9 mouse cellular contexts compared by ENCODE assay signal in genomic region chr2:113440326-113441197, GRCm38 (mm10).
DNase-seq lines count a peak whose midpoint lies in the region; ATAC-seq and TF ChIP-seq lines count a peak whose summit lies in the region.
"Had no signal": no experiment of that assay in that cellular context is flagged by ENCODE, and none has a peak within 500 bp of the region (broad histone marks: within the 10 kb centered on the region; RNA-seq: fewer than 3 reads in every experiment).

No protein-coding gene starts in this region.

- no peak for TF ChIP-seq CTCF in heart, postnatal 0 days (IDR thresholded peaks at IDR 0.05; ENCODE audit: low read depth)

- DNase-seq in layer of hippocampus, adult 11-12 months (ENCODE audit: low spot score): peak; percentile 34
- no peak for DNase-seq in layer of hippocampus, adult 9-10 months (ENCODE audit: low spot score)
- DNase-seq in heart, postnatal 0 days (ENCODE audit: low spot score): peak; percentile 44
- peak; percentile 80 for DNase-seq in kidney, postnatal 14 days
- peak; percentile 38 for DNase-seq in spleen, postnatal 36 days (ENCODE audit: low spot score in 2 of 2)
- no peak for DNase-seq in layer of hippocampus, postnatal 25 days (ENCODE audit: extremely low spot score in 1 of 2, low spot score in 1 of 2)

- 4% methylated on average over 22 of the region's 22 CpGs for WGBS in embryonic facial prominence, embryonic 15.5 days
- 14% methylated on average over 22 of the region's 22 CpGs for WGBS in heart, postnatal 0 days

- H3K27me3 ChIP-seq in embryonic facial prominence, embryonic 15.5 days: no peaks in the 10 kb centered on the region
- H3K27me3 ChIP-seq in heart, postnatal 0 days (ENCODE audit: control insufficient read depth, insufficient read depth, low read length): no peaks in the 10 kb centered on the region

- H3K4me1 ChIP-seq in embryonic facial prominence, embryonic 15.5 days: peaks cover 22% of the 10 kb centered on the region
- H3K4me1 ChIP-seq in heart, postnatal 0 days (ENCODE audit: control insufficient read depth, insufficient read depth): no peaks in the 10 kb centered on the region; the same call in 1 of the 2 replicates

- peak; percentile 81 for ATAC-seq in embryonic facial prominence, embryonic 15.5 days (ENCODE audit: insufficient number of reproducible peaks, low FRiP score, low TSS enrichment, low read depth)
- peak; percentile 60 for ATAC-seq in heart, postnatal 0 days (ENCODE audit: insufficient read depth, low read depth)
- peak; percentile 94 for ATAC-seq in megakaryocyte, adult 5-6 weeks (ENCODE audit: poor library complexity, severe bottlenecking)

- H3K36me3 ChIP-seq in embryonic facial prominence, embryonic 15.5 days: no peaks in the 10 kb centered on the region
- H3K36me3 ChIP-seq in heart, postnatal 0 days (replicated peaks; ENCODE audit: control insufficient read depth, insufficient read depth, low read length): no peaks in the 10 kb centered on the region
- H3K36me3 ChIP-seq: G1E had no signal

- no peaks in the 10 kb centered on the region for H3K9me3 ChIP-seq in embryonic facial prominence, embryonic 15.5 days (replicated peaks)
- no peaks in the 10 kb centered on the region for H3K9me3 ChIP-seq in heart, postnatal 0 days (replicated peaks; ENCODE audit: control insufficient read depth, low read length)

- peak overlapping the region; percentile 64 for H3K4me2 ChIP-seq in embryonic facial prominence, embryonic 15.5 days (replicated peaks)
- peak overlapping the region; percentile 65 for H3K4me2 ChIP-seq in heart, postnatal 0 days (ENCODE audit: low read depth, low read length)

- H3K9ac ChIP-seq in embryonic facial prominence, embryonic 15.5 days: peak overlapping the region; percentile 12; the same call in 1 of the 2 replicates
- peak overlapping the region; percentile 31; the same call in 1 of the 2 replicates for H3K9ac ChIP-seq in heart, postnatal 0 days (replicated peaks; ENCODE audit: low read depth, low read length)

- peak overlapping the region; percentile 68 for H3K27ac ChIP-seq in embryonic facial prominence, embryonic 15.5 days (replicated peaks)
- no peak overlapping the region; the same call in 1 of the 2 replicates for H3K27ac ChIP-seq in heart, postnatal 0 days (ENCODE audit: low read depth)

- H3K4me3 ChIP-seq in embryonic facial prominence, embryonic 15.5 days (replicated peaks): peak overlapping the region; percentile 41
- H3K4me3 ChIP-seq in heart, postnatal 0 days (ENCODE audit: low read depth, low read length): peak overlapping the region; percentile 44

- TF ChIP-seq EP300 in heart, postnatal 0 days (IDR thresholded peaks at IDR 0.05; ENCODE audit: low read depth): no peak

Comparison
In these comparisons a context has a peak if more than half of its experiments do, and no peak if none do; other contexts are left out.
1. DNase-seq: peak in layer of hippocampus, adult 11-12 months (single experiment), heart, postnatal 0 days (single experiment), kidney, postnatal 14 days (single experiment) and spleen, postnatal 36 days (2 of 2); none in layer of hippocampus, adult 9-10 months (single experiment) and layer of hippocampus, postnatal 25 days (0 of 2).
2. Peak in every context shown above with its lines, with median percentiles within 50 percentile points of each other: ATAC-seq.